Mouse (Mus musculus) spleen, postnatal 0 days (tissue): ENCODE measurements around the gene Rab21. TPM values are rescaled to one million over a fixed set of nuclear protein-coding genes. Genes with fewer than 3 reads are reported as not detected.

ENCODE experiments used
- polyA plus RNA-seq: library from polyadenylated mRNA; unstranded; fragments of >200 nt; fragmentation: Nextera tagmentation; extraction: Ambion mirVana; gene quantifications from 2 replicates; pipeline ENCODE4 v1.2.1, GENCODE M21; 2015

Rab21 gene
- 6.3 and 7.3 TPM in 2 replicates for polyA plus RNA-seq

DNA sequence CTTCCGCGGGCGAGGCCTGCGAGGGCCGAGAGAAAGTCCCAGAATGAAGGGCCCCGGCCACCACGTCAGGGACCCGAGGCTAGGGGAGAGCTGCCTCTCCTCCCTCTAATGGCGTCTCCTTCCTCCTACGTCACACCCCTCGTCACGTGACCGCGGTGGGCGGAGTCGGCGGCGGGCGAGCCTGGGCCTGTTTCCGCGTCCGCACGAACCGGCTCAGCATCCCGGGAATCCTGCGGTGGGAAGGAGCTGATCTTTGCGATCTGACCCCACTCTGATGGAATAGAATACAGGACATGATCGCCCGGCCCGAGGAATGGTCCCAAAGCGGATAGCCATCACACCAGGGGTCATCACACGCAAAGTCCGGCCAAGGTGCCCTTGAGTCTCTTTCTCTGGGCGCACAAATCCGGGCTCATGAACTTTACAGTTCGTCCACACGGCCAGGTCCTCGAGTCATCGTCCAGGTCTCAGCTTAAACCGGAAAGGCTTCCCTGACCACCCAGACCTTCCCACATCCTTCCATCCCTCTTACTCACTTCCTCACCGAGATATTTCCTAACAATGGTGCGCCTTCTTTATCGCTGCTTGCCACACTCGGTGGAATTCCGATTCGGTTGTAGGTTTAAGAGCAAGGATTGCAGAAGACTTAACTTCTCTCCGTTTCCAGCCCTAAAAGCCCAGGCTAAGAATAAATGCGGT lies at the start of gene Rab21:
Gene Rab21 (minus strand): TSS at position 122 of the 699 bp plus-strand sequence.

DNA sequence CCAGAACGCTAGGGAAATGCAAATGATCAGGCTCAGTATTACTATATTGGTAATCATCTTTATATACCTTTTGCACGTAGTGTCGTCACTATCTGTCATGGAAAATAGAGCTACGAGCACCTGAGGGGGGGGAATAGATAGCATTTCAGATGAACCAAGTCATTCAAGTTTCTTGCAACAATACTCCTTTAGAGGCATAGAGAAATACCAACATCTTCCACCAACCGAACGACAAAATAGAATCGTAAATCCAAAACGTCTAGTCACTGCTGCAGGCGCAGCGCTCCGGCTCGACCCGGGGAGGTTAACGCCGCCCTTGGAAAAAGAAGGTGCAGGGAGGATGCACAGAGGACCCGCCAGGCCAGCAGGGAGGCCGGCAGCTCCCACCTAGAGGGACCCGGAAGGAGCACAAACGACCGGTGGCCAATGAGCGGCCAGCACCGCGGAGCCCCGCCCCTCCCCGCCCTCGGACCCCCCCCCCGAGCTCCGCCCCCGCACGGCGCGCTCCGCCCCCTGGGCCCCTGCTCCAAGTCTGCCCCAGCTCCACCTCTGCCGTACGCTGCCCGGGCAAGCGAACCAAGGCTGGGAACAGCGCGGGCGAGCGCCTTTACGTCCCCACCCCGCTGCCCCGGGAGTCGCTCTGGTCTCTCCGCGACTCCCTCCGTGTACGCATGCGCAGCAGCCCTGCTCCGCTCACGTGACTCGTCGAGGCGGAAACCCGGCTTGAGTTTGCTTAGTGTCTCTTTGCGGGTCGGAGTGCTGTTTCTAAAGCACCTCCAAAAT lies 46.6 kb upstream of the Rab21 start, which contains the start of gene Tmem19:
Gene Tmem19 (minus strand): TSS at position 662 of the 783 bp plus-strand sequence.

DNA sequence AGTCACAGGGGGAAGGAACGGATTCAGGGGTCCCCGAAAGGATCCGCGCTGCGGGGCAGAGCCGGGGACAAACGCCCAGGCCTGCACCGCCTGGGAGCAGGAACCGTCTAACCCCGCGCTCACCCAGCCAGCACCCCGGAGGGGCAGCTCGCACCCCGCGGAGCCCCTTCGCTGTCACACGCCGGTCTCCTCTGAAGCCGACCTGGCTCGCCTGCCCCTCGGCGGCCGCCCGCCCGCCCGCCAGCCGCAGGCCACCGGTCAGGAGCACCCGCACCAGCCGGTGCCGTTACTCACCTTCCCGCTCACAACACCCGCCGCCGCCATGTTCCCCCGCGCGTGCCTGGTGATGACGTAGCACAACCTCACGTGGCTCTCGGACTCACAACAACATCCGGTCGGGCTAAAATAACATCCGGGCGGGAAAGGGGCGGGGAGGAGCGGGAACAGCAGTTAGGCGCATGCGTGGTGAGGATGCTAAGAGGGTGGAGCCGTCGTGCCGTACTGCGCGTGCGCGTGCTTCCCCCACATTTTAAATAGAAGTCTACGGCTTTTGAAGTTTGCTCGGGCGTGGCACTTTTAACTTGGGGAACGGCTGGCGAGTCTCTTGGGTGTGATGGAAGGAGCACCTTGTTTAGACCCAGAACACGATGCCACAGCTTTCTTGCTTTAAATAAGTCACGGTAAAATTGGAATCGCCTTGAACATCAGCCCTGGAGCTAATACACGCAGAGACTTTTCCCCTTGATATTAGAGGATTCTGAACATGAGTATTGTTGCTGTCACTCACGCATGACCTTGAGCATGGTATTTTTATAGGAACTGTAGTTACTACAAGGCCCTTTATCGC lies 64.1 kb downstream of the Rab21 start, which contains the start of gene Tbc1d15:
Gene Tbc1d15 (minus strand): TSS at position 380 of the 847 bp plus-strand sequence.

Other genes starting within 250 kb of the Rab21 start
- gene Tph2, start 130.6 kb downstream of the Rab21 start, polyA plus RNA-seq, result not detected in 2 replicates
- 48.0 and 51.9 TPM in 2 replicates for gene Tbc1d15, start 64.1 kb downstream of the Rab21 start, polyA plus RNA-seq
- 14.2 and 15.8 TPM in 2 replicates for gene Tmem19, start 46.9 kb upstream of the Rab21 start, polyA plus RNA-seq
- gene Thap2, start 68.8 kb upstream of the Rab21 start, polyA plus RNA-seq, result 11.5 and 12.7 TPM in 2 replicates
- gene Zfc3h1, start 69.4 kb upstream of the Rab21 start, polyA plus RNA-seq, result 14.3 and 15.9 TPM in 2 replicates